Mouse (Mus musculus) heart, embryonic 15.5 days (tissue): Measurements from ENCODE around the gene Hist1h2af. TPM values are rescaled to one million over a fixed set of nuclear protein-coding genes. Genes with fewer than 3 reads are reported as not detected.
"Not testable (repeated sequence)": the region's sequence is repeated elsewhere in the genome, so short reads cannot be mapped to it uniquely, and the experiment has no call there.

Experiments
- ATAC-seq: fragments of 200-750 bp; cut with Nextera tagmentation; replicated peaks from 2 replicates; pipeline ENCODE4 v1.8.0; 2017; ENCODE audit warnings: low read depth, moderate TSS enrichment; ENCODE audit not compliant: insufficient number of reproducible peaks, insufficient read depth, low FRiP score
- H3K27ac ChIP-seq: fragments of 300-500 bp; sonication (generic); 2 replicates; pipeline ENCODE4 v1.5.1; 2015; ENCODE audit warnings: mild to moderate bottlenecking, inconsistent platforms
- H3K27me3 ChIP-seq: fragments of 300-500 bp; sonication (generic); 2 replicates; pipeline ENCODE4 v1.6.1; 2015; ENCODE audit warnings: inconsistent platforms
- H3K36me3 ChIP-seq: fragments of 300-500 bp; sonication (generic); 2 replicates; pipeline ENCODE4 v1.6.1; 2015; ENCODE audit warnings: mild to moderate bottlenecking, inconsistent platforms
- H3K4me1 ChIP-seq: fragments of 300-500 bp; sonication (generic); replicated peaks from 2 replicates; pipeline ENCODE4 v1.6.1; 2015; ENCODE audit warnings: inconsistent platforms
- H3K4me2 ChIP-seq: fragments of 300-500 bp; sonication (generic); 2 replicates; pipeline ENCODE4 v1.6.1; 2015; ENCODE audit warnings: inconsistent platforms, mild to moderate bottlenecking, moderate library complexity
- H3K4me3 ChIP-seq: fragments of 300-500 bp; sonication (generic); 2 replicates; pipeline ENCODE4 v1.5.1; 2015; ENCODE audit warnings: mild to moderate bottlenecking, inconsistent platforms
- H3K9ac ChIP-seq: fragments of 300-500 bp; sonication (generic); 2 replicates; pipeline ENCODE4 v1.6.1; 2015; ENCODE audit warnings: mild to moderate bottlenecking, inconsistent platforms
- H3K9me3 ChIP-seq: fragments of 300-500 bp; sonication (generic); replicated peaks from 2 replicates; pipeline ENCODE4 v1.6.1; 2016; ENCODE audit warnings: inconsistent platforms
- WGBS: fragments of 180-500 bp; shearing (Covaris S2); methylation state at CpG from one replicate; pipeline ENCODE4 v1.1.7; 2015; ENCODE audit warnings: mixed read lengths; 5-methylcytosine and 5-hydroxymethylcytosine counted together
- polyA plus RNA-seq: library from polyadenylated mRNA; unstranded; fragments of >200 nt; fragmentation: Nextera tagmentation; extraction: Ambion mirVana; gene quantifications from 2 replicates; pipeline ENCODE4 v1.2.1, GENCODE M21; 2015

The Hist1h2af gene
- polyA plus RNA-seq, 1 experiment from 2014 or later, result 2.6 TPM

DNA sequence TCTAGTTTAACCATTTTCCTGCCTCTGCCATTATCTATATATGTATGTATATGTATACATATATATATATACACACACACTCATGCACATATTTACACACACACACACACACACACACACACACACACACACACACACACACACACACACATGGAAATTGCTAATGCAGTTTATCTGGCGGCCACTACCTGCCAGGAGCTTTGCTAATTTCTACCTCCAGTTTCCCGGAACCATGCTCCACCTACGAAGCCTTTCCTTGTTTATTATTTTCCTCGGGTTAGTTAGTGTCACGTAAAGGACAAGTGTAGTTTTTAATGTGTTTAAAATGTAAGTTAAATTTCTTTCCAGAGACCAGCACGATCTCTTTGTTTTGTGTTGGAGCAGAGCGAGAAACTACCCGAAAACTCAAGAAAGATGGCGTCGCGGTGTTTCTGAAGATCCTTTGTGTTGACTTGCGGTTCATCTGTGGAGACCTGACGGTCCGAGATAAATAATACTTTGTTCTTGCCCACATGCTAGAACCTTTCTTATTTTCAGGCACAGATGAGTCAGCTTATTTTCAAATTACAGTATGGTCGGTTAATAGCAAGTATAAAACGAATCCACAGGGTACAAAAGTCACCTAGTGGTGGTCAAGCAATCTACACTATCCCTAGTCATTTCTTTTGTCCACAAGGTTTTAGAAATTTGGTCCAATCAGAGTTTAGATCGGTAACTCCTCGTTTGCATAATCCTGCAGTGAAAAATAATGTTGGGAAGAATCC lies 29.2 kb downstream of the Hist1h2af start:
- ATAC-seq, result peak; percentile 36
- H3K27me3 ChIP-seq, result no peaks in the 10 kb centered on the region

DNA sequence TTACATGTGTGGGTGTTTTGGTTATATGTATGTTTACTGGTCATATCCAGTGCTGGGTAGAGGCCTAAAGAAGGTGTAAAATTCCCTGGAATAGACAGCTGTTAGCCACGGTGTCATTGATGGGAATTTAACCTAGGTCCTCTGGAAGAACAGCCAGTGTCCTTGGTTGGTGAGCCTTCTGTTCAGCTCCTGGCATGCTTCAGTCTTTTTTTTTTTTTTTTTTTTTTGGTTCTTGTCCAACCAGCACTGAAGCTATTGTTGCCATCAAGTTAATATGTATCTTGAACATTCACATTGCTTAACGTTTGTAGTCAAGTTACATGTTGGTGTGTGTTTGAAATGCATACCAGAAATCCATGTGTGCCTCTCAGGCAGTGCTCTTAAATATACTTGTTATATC lies 30.8 kb downstream of the Hist1h2af start:
- no peak for ATAC-seq
- WGBS, result 82% methylated on average over 2 of the region's 2 CpGs

More for the DNA sequence above, 29.2 kb downstream of the Hist1h2af start:
- Histone ChIP-seq H3K36me3 (no peaks in the 10 kb centered on the region), H3K4me3 (peak overlapping the region; percentile 58), H3K27ac (peak overlapping the region; percentile 94), H3K9me3 (no peaks in the 10 kb centered on the region), H3K4me1 (peaks cover 2% of the 10 kb centered on the region; the same call in 1 of the 2 replicates), H3K4me2 (peak overlapping the region; percentile 66), H3K9ac (peak overlapping the region; percentile 57)
- 3% methylated on average over 18 of the region's 18 CpGs for WGBS

GRCm38 (mm10) chr13:23570261-23571021 lies 36.7 kb downstream of the Hist1h2af start:
- not testable (repeated sequence) for H3K27me3 ChIP-seq, H3K36me3 ChIP-seq, H3K9me3 ChIP-seq
- H3K4me1 ChIP-seq, result peaks cover 26% of the 10 kb centered on the region
- ATAC-seq, result 0 out of 2 replicates have a peak, but pooled peaks have one; percentile 4
- WGBS, result 2% methylated on average over 27 of the region's 41 CpGs
- H3K9ac ChIP-seq, result peak overlapping the region; percentile 53
- H3K4me3 ChIP-seq, result peak overlapping the region; percentile 54
- peak overlapping the region; percentile 97 for H3K27ac ChIP-seq
- peak overlapping the region; percentile 73 for H3K4me2 ChIP-seq

More for the DNA sequence above, 30.8 kb downstream of the Hist1h2af start:
- Histone ChIP-seq H3K4me1 (peaks cover 2% of the 10 kb centered on the region; the same call in 1 of the 2 replicates), H3K27ac (no peak overlapping the region), H3K27me3 (no peaks in the 10 kb centered on the region), H3K9me3 (no peaks in the 10 kb centered on the region), H3K36me3 (no peaks in the 10 kb centered on the region), H3K4me3 (no peak overlapping the region), H3K9ac (no peak overlapping the region), H3K4me2 (no peak overlapping the region)

GRCm38 (mm10) chr13:23571022-23571503 lies 37.4 kb downstream of the Hist1h2af start, which contains the start of the genes Hist1h2ae and Hist1h2bg:
Hist1h2ae (minus strand) TSS chr13:23571220.
Hist1h2bg (plus strand) TSS chr13:23571396.
- H3K4me1 ChIP-seq, result peaks cover 28% of the 10 kb centered on the region
- peak; percentile 86 for ATAC-seq
- H3K27ac ChIP-seq, result peak within 1 kb of the TSS; percentile 97

DNA sequence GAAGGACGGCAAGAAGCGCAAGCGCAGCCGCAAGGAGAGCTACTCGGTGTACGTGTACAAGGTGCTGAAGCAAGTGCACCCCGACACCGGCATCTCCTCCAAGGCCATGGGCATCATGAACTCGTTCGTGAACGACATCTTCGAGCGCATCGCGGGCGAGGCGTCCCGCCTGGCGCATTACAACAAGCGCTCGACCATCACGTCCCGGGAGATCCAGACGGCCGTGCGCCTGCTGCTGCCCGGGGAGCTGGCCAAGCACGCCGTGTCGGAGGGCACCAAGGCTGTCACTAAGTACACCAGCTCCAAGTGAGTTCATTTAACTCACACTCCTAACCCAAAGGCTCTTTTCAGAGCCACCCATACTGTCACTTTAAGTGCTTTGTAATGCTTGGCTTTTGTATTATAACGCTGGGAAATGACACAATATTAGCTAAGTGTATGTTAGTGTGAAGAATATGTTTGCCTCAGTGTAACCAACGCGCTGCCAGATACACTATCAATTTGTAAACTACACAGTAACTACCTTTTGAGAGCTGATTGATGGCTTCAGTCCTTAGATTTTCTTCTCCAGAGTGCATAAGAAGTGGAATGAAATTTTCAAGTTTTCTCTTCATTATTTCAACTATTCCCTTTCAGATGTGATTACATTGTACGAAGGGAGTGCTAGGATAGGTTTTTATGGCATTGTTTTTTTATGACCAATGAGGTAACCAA lies 38.0 kb downstream of the Hist1h2af start:
- ATAC-seq, H3K36me3 ChIP-seq, H3K27me3 ChIP-seq, H3K9me3 ChIP-seq: not testable (repeated sequence)
- Histone ChIP-seq H3K27ac (peak overlapping the region; percentile 97), H3K9ac (peak overlapping the region; percentile 58), H3K4me3 (peak overlapping the region; percentile 54), H3K4me1 (peaks cover 34% of the 10 kb centered on the region), H3K4me2 (peak overlapping the region; percentile 73)
- under 1% methylated on average over 17 of the region's 34 CpGs for WGBS

More at GRCm38 (mm10) chr13:23571022-23571503, 37.4 kb downstream of the Hist1h2af start, which contains the start of the genes Hist1h2ae and Hist1h2bg:
- Histone ChIP-seq H3K9ac (peak within 1 kb of the TSS; percentile 58), H3K27me3 (no peaks in the 10 kb centered on the region), H3K4me3 (peak within 1 kb of the TSS; percentile 54), H3K4me2 (peak within 1 kb of the TSS; percentile 73), H3K9me3 (no peaks in the 10 kb centered on the region), H3K36me3 (no peaks in the 10 kb centered on the region)
- WGBS, result under 1% methylated on average over 18 of the region's 18 CpGs

- Histone ChIP-seq H3K4me1 (peaks cover 39% of the 10 kb centered on the region), H3K27me3 (no peaks in the 10 kb centered on the region), H3K4me2 (peak overlapping the region; percentile 73), H3K36me3 (no peaks in the 10 kb centered on the region), H3K9me3 (no peaks in the 10 kb centered on the region), H3K27ac (peak overlapping the region; percentile 97), H3K4me3 (peak overlapping the region; percentile 54), H3K9ac (peak overlapping the region; percentile 58)
- ATAC-seq, result no peak
- WGBS, result 41% methylated on average over 2 of the region's 2 CpGs
Measured at GRCm38 (mm10) chr13:23572218-23573033, 38.7 kb downstream of the Hist1h2af start.

DNA sequence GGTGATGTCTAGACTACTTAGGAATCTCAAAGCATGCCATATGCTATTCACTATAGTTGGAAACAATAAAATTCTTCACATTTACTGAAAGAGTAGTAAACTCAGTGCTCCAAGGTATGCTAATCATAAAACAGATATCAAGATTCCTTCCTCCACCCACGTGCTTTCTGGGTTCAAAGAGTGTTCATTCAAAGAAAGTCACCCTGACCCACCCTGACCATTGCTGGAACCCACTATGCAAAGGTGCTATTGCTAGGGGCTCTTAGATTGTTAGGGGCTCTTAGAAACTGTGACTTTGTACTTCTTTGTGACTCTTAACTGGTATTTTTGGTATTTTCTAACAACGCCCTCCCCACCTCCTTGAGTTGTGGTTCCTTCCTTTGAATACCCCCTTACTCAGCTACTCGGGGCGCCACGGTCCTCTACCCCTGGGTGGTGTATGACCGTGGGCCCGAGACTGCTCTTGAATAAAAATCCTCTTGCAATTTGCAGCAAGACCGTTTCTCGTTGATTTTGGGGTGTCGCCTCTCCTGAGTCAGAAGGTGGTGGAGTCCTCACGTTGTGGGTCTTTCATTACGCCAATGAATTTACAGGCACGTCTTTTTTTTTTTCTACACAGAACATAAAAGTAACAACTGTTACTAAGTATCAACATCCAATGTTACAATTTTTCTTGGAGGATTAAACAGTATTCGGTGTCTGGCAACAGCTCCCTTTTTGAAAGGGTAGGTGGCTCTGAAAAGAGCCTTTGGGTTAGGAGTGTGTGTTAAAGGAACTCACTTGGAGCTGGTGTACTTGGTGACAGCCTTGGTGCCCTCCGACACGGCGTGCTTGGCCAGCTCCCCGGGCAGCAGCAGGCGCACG lies 39.6 kb downstream of the Hist1h2af start:
- not testable (repeated sequence) for ATAC-seq, H3K9me3 ChIP-seq, H3K27me3 ChIP-seq, H3K36me3 ChIP-seq
- H3K9ac ChIP-seq, result peak overlapping the region; percentile 58
- H3K4me1 ChIP-seq, result peaks cover 39% of the 10 kb centered on the region
- H3K4me3 ChIP-seq, result peak overlapping the region; percentile 54
- peak overlapping the region; percentile 73 for H3K4me2 ChIP-seq
- peak overlapping the region; percentile 97 for H3K27ac ChIP-seq
- 13% methylated on average over 20 of the region's 20 CpGs for WGBS

- peak; percentile 86 for ATAC-seq
- not testable (repeated sequence) for H3K27me3 ChIP-seq, H3K9me3 ChIP-seq, H3K36me3 ChIP-seq
- Histone ChIP-seq H3K4me3 (peak within 1 kb of the TSS; percentile 54), H3K4me2 (peak within 1 kb of the TSS; percentile 73), H3K9ac (peak within 1 kb of the TSS; percentile 58), H3K27ac (peak within 1 kb of the TSS; percentile 97), H3K4me1 (peaks cover 39% of the 10 kb centered on the region)
- under 1% methylated on average over 36 of the region's 42 CpGs for WGBS
Measured at GRCm38 (mm10) chr13:23573898-23574524, 40.3 kb downstream of the Hist1h2af start, which contains the start of the genes Hist1h2bf and Hist1h2ad. Hist1h2bf (minus strand) TSS chr13:23574196. Hist1h2ad (plus strand) TSS chr13:23574381.

- not testable (repeated sequence) for H3K27me3 ChIP-seq, H3K9ac ChIP-seq, H3K9me3 ChIP-seq, H3K36me3 ChIP-seq, ATAC-seq
- H3K4me2 ChIP-seq, result peak overlapping the region; percentile 73
- H3K4me3 ChIP-seq, result peak overlapping the region; percentile 54
- peak overlapping the region; percentile 97 for H3K27ac ChIP-seq
- peaks cover 38% of the 10 kb centered on the region for H3K4me1 ChIP-seq
- 1% methylated on average over 14 of the region's 39 CpGs for WGBS
Measured at GRCm38 (mm10) chr13:23574546-23575170, 41.0 kb downstream of the Hist1h2af start.
